ENCODE assay signal across 7 mouse cellular contexts in the genomic region with DNA sequence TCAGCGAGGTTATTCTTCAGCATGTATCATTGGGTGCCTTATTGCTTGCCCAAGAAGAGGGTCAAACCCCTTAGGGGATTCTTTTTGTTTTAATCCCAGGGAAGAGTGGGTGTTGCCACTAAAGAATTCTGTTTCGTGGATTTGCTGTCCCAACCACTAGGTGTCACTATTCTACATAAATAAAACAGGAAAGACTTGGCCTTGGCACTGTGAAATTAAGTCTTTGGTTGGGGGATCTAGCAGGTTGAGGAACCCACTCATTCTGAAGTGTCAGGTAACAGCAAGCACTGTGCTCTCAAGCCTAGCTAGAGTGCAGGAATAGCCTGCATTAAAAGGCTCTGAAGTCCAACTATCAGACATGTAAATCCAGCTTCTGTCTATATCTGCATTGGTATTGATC.
DNase-seq lines count a peak whose midpoint lies in the region; ATAC-seq and TF ChIP-seq lines count a peak whose summit lies in the region.

No protein-coding gene starts in this region.

- H3K36me3 ChIP-seq in kidney, postnatal 0 days (ENCODE audit: insufficient read depth, low read length): no peaks in the 10 kb centered on the region
- no peaks in the 10 kb centered on the region for H3K36me3 ChIP-seq in kidney, embryonic 16.5 days (ENCODE audit: insufficient read depth, low read length)

- no peaks in the 10 kb centered on the region for H3K27me3 ChIP-seq in kidney, postnatal 0 days (ENCODE audit: insufficient read depth, low read length)
- H3K27me3 ChIP-seq in kidney, embryonic 16.5 days (ENCODE audit: insufficient read depth, low read length): no peaks in the 10 kb centered on the region

- no peak overlapping the region for H3K9ac ChIP-seq in kidney, postnatal 0 days (ENCODE audit: low read depth, low read length)
- no peak overlapping the region for H3K9ac ChIP-seq in kidney, embryonic 16.5 days (replicated peaks; ENCODE audit: low read length)

- H3K9me3 ChIP-seq in kidney, postnatal 0 days (replicated peaks; ENCODE audit: low read length): no peaks in the 10 kb centered on the region
- H3K9me3 ChIP-seq in kidney, embryonic 16.5 days (ENCODE audit: low read length): no peaks in the 10 kb centered on the region

- ATAC-seq in kidney, postnatal 0 days (replicated peaks; ENCODE audit: low FRiP score, low read depth): no peak
- no peak for ATAC-seq in kidney, embryonic 16.5 days (ENCODE audit: low FRiP score, low TSS enrichment)

- H3K4me1 ChIP-seq in kidney, postnatal 0 days (replicated peaks; ENCODE audit: insufficient read depth, low read length): no peaks in the 10 kb centered on the region
- H3K4me1 ChIP-seq in kidney, embryonic 16.5 days (ENCODE audit: insufficient read depth, low read length): no peaks in the 10 kb centered on the region

- H3K4me2 ChIP-seq in kidney, postnatal 0 days (ENCODE audit: low read length): no peak overlapping the region
- H3K4me2 ChIP-seq in kidney, embryonic 16.5 days (replicated peaks; ENCODE audit: low read depth, low read length): no peak overlapping the region

- H3K4me3 ChIP-seq in kidney, postnatal 0 days (replicated peaks; ENCODE audit: low read depth, low read length): no peak overlapping the region
- H3K4me3 ChIP-seq in kidney, embryonic 16.5 days (ENCODE audit: low read length): no peak overlapping the region

- no peak overlapping the region for H3K27ac ChIP-seq in kidney, postnatal 0 days
- no peak overlapping the region for H3K27ac ChIP-seq in kidney, embryonic 16.5 days (ENCODE audit: low read length)

- peak; percentile 73 for TF ChIP-seq CTCF in kidney, postnatal 0 days (IDR thresholded peaks at IDR 0.05; ENCODE audit: low read depth)

- DNase-seq in kidney, postnatal 0 days (ENCODE audit: low spot score): peak; percentile 78
- peak; percentile 37 for DNase-seq in Muller cell, postnatal 12 days (ENCODE audit: inconsistent ontology term)
- peak; percentile 50 to 73 for DNase-seq in cerebellum, postnatal 10 days
- DNase-seq in layer of hippocampus, adult 11-12 months (ENCODE audit: low spot score): peak; percentile 46
- no peak for DNase-seq in adrenal gland, postnatal 4 days (ENCODE audit: low spot score in 2 of 2)
- no peak for DNase-seq in right cerebral cortex, postnatal 4 days

- 3% methylated on average over 2 of the region's 2 CpGs for WGBS in kidney, postnatal 0 days
- 6% methylated on average over 2 of the region's 2 CpGs for WGBS in kidney, embryonic 16.5 days

Comparison
In these comparisons a context has a peak if more than half of its experiments do, and no peak if none do; other contexts are left out.
1. DNase-seq: peak in kidney, postnatal 0 days (single experiment), Muller cell, postnatal 12 days (single experiment), cerebellum, postnatal 10 days (2 of 2) and layer of hippocampus, adult 11-12 months (single experiment); none in adrenal gland, postnatal 4 days (0 of 2) and right cerebral cortex, postnatal 4 days (single experiment).